Mouse (Mus musculus) kidney, adult 11 months (tissue): ENCODE data around the gene Gm5796.
"Not testable (repeated sequence)": the region's sequence is repeated elsewhere in the genome, so short reads cannot be mapped to it uniquely, and the experiment has no call there.

Experiments
- DNase-seq: peaks from one replicate; pipeline ENCODE4 v3.0.0; 2022

Gene Gm5796

GRCm38 (mm10) chr14:4023641-4024040, at the start of gene Gm5796:
Gene Gm5796 (plus strand): TSS chr14:4023941.
- not testable (repeated sequence) for DNase-seq

DNA sequence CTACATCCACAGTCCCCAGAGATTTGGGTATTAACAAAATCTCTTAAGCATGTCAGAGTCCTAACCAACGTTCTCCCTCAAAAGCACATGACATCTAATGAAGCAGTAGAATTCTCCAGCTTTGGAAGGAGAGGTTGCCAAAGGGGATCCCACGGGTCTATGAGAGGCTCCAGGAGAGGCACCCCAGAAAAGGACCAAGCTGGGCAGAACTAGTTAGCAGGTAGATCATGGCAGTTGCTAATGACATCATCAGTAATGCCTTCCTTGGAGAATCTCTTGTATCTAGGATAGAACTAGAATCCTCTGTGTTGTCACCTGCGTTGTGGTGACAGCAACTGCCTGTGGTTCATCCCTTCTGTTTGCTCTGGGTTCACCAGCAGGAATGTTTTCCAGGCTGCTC, 25.6 kb upstream of the Gm5796 start, which contains the start of gene Gm3099:
TSS of gene Gm3099 (plus strand) at position 301 of the 400 bp plus-strand sequence.
- not testable (repeated sequence) for DNase-seq

DNA sequence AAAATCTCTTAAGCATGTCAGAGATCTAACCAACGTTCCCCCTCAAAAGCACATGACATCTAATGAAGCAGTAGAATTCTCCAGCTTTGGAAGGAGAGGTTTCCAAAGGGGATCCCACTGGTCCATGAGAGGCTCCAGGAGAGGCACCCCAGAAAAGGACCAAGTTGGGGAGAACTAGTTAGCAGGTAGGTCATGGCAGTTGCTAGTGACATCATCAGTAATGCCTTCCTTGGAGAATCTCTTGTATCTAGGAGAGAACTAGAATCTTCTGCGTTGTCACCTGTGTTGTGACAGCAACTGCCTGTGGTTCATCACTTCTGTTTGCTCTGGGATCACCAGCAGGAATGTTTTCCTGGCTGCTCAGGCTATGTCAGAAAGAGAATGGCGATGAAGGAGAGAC, 60.1 kb downstream of the Gm5796 start, which contains the start of gene Gm3115:
TSS of gene Gm3115 (plus strand) at position 301 of the 400 bp plus-strand sequence.
- DNase-seq, result not testable (repeated sequence)
